Mouse (Mus musculus) hindbrain, postnatal 0 days (tissue): Measurements from ENCODE around the gene Fuz. TPM values are rescaled to one million over a fixed set of nuclear protein-coding genes. Genes with fewer than 3 reads are reported as not detected.

Source experiments
- ATAC-seq: fragments of 200-750 bp; cut with Nextera tagmentation; 2 replicates; pipeline ENCODE4 v1.8.0; 2017; ENCODE audit warnings: mild to moderate bottlenecking, moderate TSS enrichment, moderate library complexity
- DNase-seq: peaks from one replicate; pipeline ENCODE4 v3.0.0-alpha.2; 2015; ENCODE audit warnings: low spot score
- H3K27ac ChIP-seq: fragments of 300-500 bp; sonication (generic); 2 replicates; pipeline ENCODE4 v1.5.1; 2014; ENCODE audit warnings: mild to moderate bottlenecking
- H3K27me3 ChIP-seq: fragments of 300-500 bp; sonication (generic); 2 replicates; pipeline ENCODE4 v1.6.1; 2014; ENCODE audit warnings: low read length, mixed read lengths; ENCODE audit not compliant: insufficient read depth
- H3K36me3 ChIP-seq: fragments of 300-500 bp; sonication (generic); 2 replicates; pipeline ENCODE4 v1.6.1; 2014; ENCODE audit warnings: low read length, mixed read lengths; ENCODE audit not compliant: insufficient read depth
- H3K4me1 ChIP-seq: fragments of 300-500 bp; sonication (generic); 2 replicates; pipeline ENCODE4 v1.6.1; 2014; ENCODE audit warnings: antibody characterized with exemption, low read length, mixed read lengths; ENCODE audit not compliant: insufficient read depth
- H3K4me2 ChIP-seq: fragments of 300-500 bp; sonication (generic); 2 replicates; pipeline ENCODE4 v1.6.1; 2014; ENCODE audit warnings: low read depth, mild to moderate bottlenecking, low read length, moderate library complexity, mixed read lengths
- H3K4me3 ChIP-seq: fragments of 300-500 bp; sonication (generic); 2 replicates; pipeline ENCODE4 v1.5.1; 2014; ENCODE audit warnings: low read length
- H3K9ac ChIP-seq: fragments of 300-500 bp; sonication (generic); replicated peaks from 2 replicates; pipeline ENCODE4 v1.6.1; 2014; ENCODE audit warnings: mild to moderate bottlenecking, low read length, moderate library complexity, mixed read lengths
- H3K9me3 ChIP-seq: fragments of 300-500 bp; sonication (generic); 2 replicates; pipeline ENCODE4 v1.6.1; 2016; ENCODE audit warnings: low read length, mixed read lengths
- CTCF ChIP-seq: IDR thresholded peaks from 2 replicates; pipeline ENCODE4 v1.5.1; 2016; ENCODE audit warnings: antibody characterized with exemption, control low read depth, low read depth
- WGBS: fragments of 180-500 bp; shearing (Covaris S2); extraction: QIAGEN DNeasy Blood & Tissue Kit; methylation state at CpG from one replicate; pipeline ENCODE4 v1.1.7; 2014; 5-methylcytosine and 5-hydroxymethylcytosine counted together
- polyA plus RNA-seq: library from polyadenylated mRNA; unstranded; fragments of >200 nt; fragmentation: Nextera tagmentation; extraction: Ambion mirVana; gene quantifications from 2 replicates; pipeline ENCODE4 v1.2.1, GENCODE M21; 2015
- total RNA-seq: library from RNA; depleted of rRNA; stranded (reverse); fragments of >200 nt; gene quantifications from 2 replicates; pipeline ENCODE4 v1.2.3, GENCODE M21; 2014

Gene Fuz
- total and polyA plus RNA-seq, 2 experiments from 2014 or later: 14.5 to 27.8 TPM

DNA sequence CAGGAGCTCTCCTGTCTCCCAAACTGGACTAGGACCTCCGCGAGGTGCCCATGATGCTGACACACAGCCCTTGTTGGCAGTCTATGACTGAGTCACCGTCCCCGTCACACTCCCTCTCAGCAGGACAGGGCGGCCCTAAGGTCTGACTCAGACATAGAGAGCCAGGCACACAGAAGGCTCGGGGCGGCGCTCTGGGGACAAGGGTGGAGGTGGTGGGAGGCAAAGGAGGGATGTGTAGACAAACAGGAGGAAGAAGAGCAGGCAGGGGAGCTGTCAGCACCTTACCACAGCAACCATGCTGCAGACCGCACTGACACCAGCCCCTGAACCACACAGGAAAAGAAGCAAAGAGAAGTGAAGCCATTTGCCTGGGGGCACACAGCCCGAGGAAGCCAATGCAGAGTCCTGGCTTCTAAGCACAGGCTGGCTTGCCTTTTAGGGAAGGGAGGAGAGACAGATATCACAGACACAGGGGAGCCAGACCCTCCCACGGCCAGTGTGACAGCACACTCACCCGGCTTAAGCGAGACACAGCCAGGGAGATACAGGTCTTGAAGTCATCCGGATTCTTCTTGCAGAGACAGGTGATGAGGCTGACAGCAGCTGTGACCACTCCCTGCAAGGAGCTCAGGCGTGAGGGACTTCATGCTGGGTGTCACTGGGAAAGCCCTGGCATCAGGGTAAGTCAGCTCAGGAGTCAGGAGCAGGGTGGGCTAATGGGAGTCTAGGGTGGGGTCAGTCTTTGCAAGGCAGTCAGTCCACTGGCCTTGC is 13.0 kb downstream of the Fuz start:
- 90% methylated on average over 15 of the region's 15 CpGs for WGBS

DNA sequence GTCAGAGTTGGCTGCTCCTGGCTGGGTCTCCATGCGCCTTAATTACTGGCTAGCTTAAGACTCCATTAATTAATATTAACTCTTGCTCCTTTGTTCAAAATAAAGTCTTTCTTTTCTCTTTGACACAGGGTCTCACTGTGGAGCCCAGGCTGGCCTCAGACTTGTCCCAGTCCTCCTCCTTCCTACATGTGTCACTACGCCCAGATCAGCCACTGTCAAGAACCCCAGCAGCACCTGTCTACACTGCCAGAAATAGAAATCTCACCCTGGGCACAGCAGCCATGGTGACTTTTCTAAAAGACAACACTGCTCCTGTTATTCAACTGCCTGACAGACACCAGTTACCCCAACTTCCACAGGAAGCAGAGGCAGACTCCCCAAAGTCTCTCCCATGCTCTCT is 18.5 kb downstream of the Fuz start:
- H3K27me3 ChIP-seq: no peaks in the 10 kb centered on the region
- DNase-seq (no peak), ATAC-seq (no peak)
- H3K36me3 ChIP-seq: peaks cover 34% of the 10 kb centered on the region; the same call in 1 of the 2 replicates
- no peak for TF ChIP-seq CTCF
- H3K4me3 ChIP-seq: no peak overlapping the region
- no peaks in the 10 kb centered on the region for H3K9me3 ChIP-seq
- no peaks in the 10 kb centered on the region for H3K4me1 ChIP-seq
- H3K27ac ChIP-seq: no peak overlapping the region
- 82% methylated on average over 2 of the region's 2 CpGs for WGBS
- no peak overlapping the region for H3K4me2 ChIP-seq
- no peak overlapping the region for H3K9ac ChIP-seq

More for the DNA sequence above, 13.0 kb downstream of the Fuz start:
- H3K36me3 ChIP-seq: peaks cover 80% of the 10 kb centered on the region
- H3K27me3 ChIP-seq: no peaks in the 10 kb centered on the region
- H3K4me1 ChIP-seq: no peaks in the 10 kb centered on the region
- ATAC-seq (no peak), DNase-seq (no peak)
- no peak for TF ChIP-seq CTCF
- H3K4me3 ChIP-seq: no peak overlapping the region
- no peak overlapping the region for H3K9ac ChIP-seq
- H3K9me3 ChIP-seq: no peaks in the 10 kb centered on the region
- no peak overlapping the region for H3K4me2 ChIP-seq
- no peak overlapping the region for H3K27ac ChIP-seq

DNA sequence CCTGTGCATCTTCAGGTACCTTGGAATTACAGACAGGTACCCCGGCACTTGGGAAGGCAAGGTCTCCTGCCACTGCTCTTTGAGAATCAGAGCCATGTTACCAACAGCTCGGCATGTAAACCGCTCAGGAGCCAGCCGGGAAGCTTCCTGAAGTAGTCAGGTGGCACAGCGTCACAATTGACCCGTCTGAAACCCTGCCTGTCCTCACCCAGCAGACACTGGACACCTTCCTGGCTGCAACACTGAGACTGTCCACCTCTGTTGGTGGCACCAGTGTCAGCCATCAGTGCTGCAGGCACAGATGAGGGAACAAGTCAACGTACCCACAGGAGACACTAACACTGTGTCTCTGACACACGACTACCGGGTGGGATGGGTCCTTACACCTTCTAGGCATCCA is 19.4 kb downstream of the Fuz start:
- no peak for TF ChIP-seq CTCF
- Histone ChIP-seq H3K9me3 (no peaks in the 10 kb centered on the region), H3K4me1 (no peaks in the 10 kb centered on the region), H3K27ac (no peak overlapping the region), H3K36me3 (peaks cover 26% of the 10 kb centered on the region; the same call in 1 of the 2 replicates), H3K4me3 (no peak overlapping the region), H3K9ac (no peak overlapping the region), H3K27me3 (no peaks in the 10 kb centered on the region), H3K4me2 (no peak overlapping the region)
- ATAC-seq (no peak), DNase-seq (no peak)
- 93% methylated on average over 9 of the region's 9 CpGs for WGBS

DNA sequence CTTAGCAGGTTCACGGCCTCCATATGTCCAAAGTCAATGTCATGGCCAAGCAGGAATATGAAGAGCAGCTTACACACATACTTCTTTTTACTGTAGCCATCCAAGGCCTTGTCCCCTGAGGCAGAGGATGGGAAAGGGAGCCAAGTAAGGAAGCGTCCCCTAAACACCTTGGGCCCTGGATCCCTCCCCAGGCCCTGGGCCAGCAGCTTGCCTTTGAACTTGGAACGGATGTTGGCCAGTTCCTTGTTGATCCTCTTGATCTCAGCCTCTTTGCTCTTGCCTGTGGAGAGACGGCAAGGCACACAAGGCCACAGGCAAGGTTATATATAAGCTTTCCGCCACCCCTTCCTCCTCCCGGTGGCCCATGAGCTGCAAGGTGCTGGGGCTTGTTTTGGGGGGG is 20.3 kb downstream of the Fuz start:
- Histone ChIP-seq H3K9ac (no peak overlapping the region), H3K9me3 (no peaks in the 10 kb centered on the region), H3K36me3 (peaks cover 18% of the 10 kb centered on the region; the same call in 1 of the 2 replicates), H3K4me1 (no peaks in the 10 kb centered on the region), H3K27me3 (no peaks in the 10 kb centered on the region), H3K27ac (no peak overlapping the region), H3K4me3 (no peak overlapping the region), H3K4me2 (no peak overlapping the region)
- TF ChIP-seq CTCF: no peak
- 86% methylated on average over 6 of the region's 6 CpGs for WGBS
- no peak for DNase-seq
- ATAC-seq: no peak

DNA sequence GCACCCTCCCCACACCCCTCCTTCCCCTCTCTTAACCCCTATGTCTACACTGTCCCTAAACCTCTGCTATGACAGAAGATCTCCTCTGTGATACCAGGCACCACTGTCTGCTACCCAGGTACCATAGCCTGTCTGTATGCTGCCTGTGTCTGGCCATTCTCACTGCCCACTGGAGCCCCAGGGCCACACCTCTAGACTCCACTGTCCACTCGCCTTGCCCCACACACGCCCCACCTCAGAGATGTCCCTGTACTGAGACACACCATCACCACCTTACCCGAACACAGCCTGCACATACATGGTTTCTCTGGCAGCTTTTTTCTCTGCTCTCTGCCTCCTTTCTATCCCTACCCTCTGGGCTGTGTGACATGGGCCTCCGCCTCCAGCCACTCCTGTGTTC is 21.0 kb downstream of the Fuz start:
- H3K4me1 ChIP-seq: no peaks in the 10 kb centered on the region
- H3K9ac ChIP-seq: no peak overlapping the region
- no peak overlapping the region for H3K27ac ChIP-seq
- ATAC-seq (0 out of 2 replicates have a peak, but pooled peaks have one; percentile 19), DNase-seq (no peak)
- H3K36me3 ChIP-seq: peaks cover 18% of the 10 kb centered on the region; the same call in 1 of the 2 replicates
- TF ChIP-seq CTCF: no peak
- no peaks in the 10 kb centered on the region for H3K9me3 ChIP-seq
- WGBS: 90% methylated on average over 4 of the region's 4 CpGs
- no peaks in the 10 kb centered on the region for H3K27me3 ChIP-seq
- H3K4me2 ChIP-seq: no peak overlapping the region
- H3K4me3 ChIP-seq: no peak overlapping the region

DNA sequence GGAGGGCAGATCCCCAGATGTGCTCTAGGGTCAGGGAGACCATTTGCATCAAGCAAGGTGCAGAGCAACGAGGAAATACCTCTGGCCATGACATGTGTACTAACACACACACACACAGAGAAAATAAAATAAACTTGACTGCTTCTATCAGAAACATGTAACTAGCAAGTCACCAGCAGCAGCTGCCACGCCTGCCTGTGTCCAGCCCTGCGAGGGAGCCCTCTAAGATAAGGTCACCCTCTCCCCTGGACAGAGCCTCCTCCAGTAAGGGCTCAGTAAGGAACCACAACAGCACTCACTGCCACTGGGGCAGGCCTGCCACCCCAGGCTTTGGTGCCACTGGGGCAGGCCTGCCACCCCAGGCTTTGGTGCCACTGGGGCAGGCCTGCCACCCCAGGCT is 22.3 kb downstream of the Fuz start:
- ATAC-seq (no peak), DNase-seq (no peak)
- 88% methylated on average over 3 of the region's 3 CpGs for WGBS
- Histone ChIP-seq H3K9me3 (no peaks in the 10 kb centered on the region), H3K4me2 (no peak overlapping the region), H3K4me3 (no peak overlapping the region), H3K36me3 (peaks cover 20% of the 10 kb centered on the region; the same call in 1 of the 2 replicates), H3K27me3 (no peaks in the 10 kb centered on the region), H3K9ac (no peak overlapping the region), H3K27ac (no peak overlapping the region), H3K4me1 (no peaks in the 10 kb centered on the region)
- no peak for TF ChIP-seq CTCF

DNA sequence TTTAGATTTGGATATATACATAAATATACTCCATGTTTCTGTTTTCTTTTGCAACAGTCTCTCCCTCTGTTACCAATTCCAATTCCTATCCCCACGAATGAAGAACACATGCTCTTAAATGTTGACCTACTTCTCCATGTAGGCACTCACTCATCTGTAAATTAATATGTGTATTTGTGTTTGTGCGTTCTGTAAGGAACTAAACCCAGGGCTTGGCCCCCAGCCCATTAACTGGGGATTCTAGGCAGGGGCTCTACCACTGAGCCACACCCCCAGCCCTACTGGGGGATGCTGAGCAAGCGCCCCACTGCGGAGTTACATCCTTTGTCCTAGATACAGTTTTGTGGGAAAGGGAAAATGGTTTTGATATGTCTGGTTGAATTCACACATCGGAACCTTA is 23.2 kb downstream of the Fuz start:
- ATAC-seq (no peak), DNase-seq (no peak)
- no peak overlapping the region for H3K4me3 ChIP-seq
- TF ChIP-seq CTCF: no peak
- no peaks in the 10 kb centered on the region for H3K27me3 ChIP-seq
- no peak overlapping the region; the same call in 1 of the 2 replicates for H3K27ac ChIP-seq
- WGBS: 73% methylated on average over 5 of the region's 5 CpGs
- no peak overlapping the region for H3K9ac ChIP-seq
- no peaks in the 10 kb centered on the region for H3K9me3 ChIP-seq
- H3K4me1 ChIP-seq: no peaks in the 10 kb centered on the region
- H3K36me3 ChIP-seq: peaks cover 20% of the 10 kb centered on the region; the same call in 1 of the 2 replicates
- no peak overlapping the region for H3K4me2 ChIP-seq
